Mouse (Mus musculus) liver, adult 2 months (tissue): ENCODE results near the gene Cpne9. TPM values are rescaled to one million over a fixed set of nuclear protein-coding genes. Genes with fewer than 3 reads are reported as not detected.
A peak's percentile ranks its signal among the peaks of the same experiment; 100 is the strongest.

Experiments used
- DNase-seq: peaks from one replicate; pipeline ENCODE4 v3.0.0-alpha.2; 2011; ENCODE audit warnings: low read depth, low spot score; ENCODE audit errors: extremely low read depth
- H3K27ac ChIP-seq: fragments of 200-500 bp; replicated peaks from 2 replicates; pipeline ENCODE4 v1.5.1; 2012; ENCODE audit warnings: low read depth, mild to moderate bottlenecking, control low read depth, inconsistent platforms, low read length; ENCODE audit not compliant: insufficient read depth
- H3K27me3 ChIP-seq: fragments of 200-500 bp; 2 replicates; pipeline ENCODE4 v1.6.1; 2012; ENCODE audit warnings: mild to moderate bottlenecking, moderate library complexity, low read length, inconsistent platforms; ENCODE audit not compliant: control insufficient read depth, insufficient read depth
- H3K36me3 ChIP-seq: fragments of 200-500 bp; 2 replicates; pipeline ENCODE4 v1.6.1; 2012; ENCODE audit warnings: low read length, inconsistent platforms; ENCODE audit not compliant: control insufficient read depth, insufficient read depth
- H3K4me1 ChIP-seq: fragments of 200-500 bp; 2 replicates; pipeline ENCODE4 v1.6.1; 2011; ENCODE audit warnings: low read length; ENCODE audit not compliant: control insufficient read depth, insufficient read depth
- H3K4me3 ChIP-seq: fragments of 200-500 bp; 2 replicates; pipeline ENCODE4 v1.5.1; 2011; ENCODE audit warnings: low read depth, mild to moderate bottlenecking, control low read depth, low read length, moderate library complexity; ENCODE audit not compliant: insufficient read depth
- H3K79me2 ChIP-seq: fragments of 200-500 bp; 2 replicates; pipeline ENCODE4 v1.6.1; 2012; ENCODE audit warnings: inconsistent platforms, mild to moderate bottlenecking, low read length, moderate library complexity; ENCODE audit not compliant: control insufficient read depth, insufficient read depth
- H3K9ac ChIP-seq: fragments of 200-500 bp; 2 replicates; pipeline ENCODE4 v1.6.1; 2012; ENCODE audit warnings: low read depth, mild to moderate bottlenecking, control low read depth, inconsistent platforms, low read length
- CTCF ChIP-seq: fragments of 200-500 bp; IDR thresholded peaks from 2 replicates; pipeline ENCODE4 v1.5.1; 2011; ENCODE audit warnings: low read depth, low read length, control low read depth
- POLR2A ChIP-seq: fragments of 200-500 bp; IDR thresholded peaks from 2 replicates; pipeline ENCODE4 v1.6.1; 2011; ENCODE audit warnings: low read length, control low read depth; ENCODE audit not compliant: insufficient read depth; ENCODE audit errors: extremely low read depth
- WGBS: fragments of 180-500 bp; shearing (Covaris S2); methylation state at CpG from one replicate; pipeline ENCODE4 v1.1.7; 2018; 5-methylcytosine and 5-hydroxymethylcytosine counted together
- polyA plus RNA-seq: library from polyadenylated mRNA; depleted of rRNA; stranded (reverse); fragments of >200 nt; gene quantifications from 2 replicates; pipeline ENCODE4 v1.2.3, GENCODE M21; 2012
- total RNA-seq: library from RNA; depleted of rRNA; stranded (reverse); fragments of >200 nt; gene quantifications from 2 replicates; pipeline ENCODE4 v1.2.3, GENCODE M21; 2014

Cpne9 gene
- total and polyA plus RNA-seq, 2 experiments = not detected

DNA sequence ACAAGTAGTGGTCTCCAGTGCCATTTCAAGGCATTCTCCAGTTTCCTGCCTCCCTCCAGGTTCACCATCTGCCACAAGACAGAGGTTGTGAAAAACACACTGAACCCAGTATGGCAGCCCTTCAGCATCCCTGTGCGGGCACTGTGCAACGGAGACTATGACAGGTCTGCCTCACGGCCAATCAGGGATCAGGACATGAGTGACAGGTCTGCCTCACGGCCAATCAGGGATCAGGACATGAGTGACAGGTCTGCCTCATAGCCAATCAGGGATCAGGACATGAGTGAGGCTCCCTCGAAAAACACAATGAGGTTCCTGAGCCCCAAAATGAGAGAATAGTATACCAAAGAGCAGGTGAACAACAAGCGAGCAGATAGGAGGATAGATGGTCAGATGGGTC, 8.2 kb downstream of the Cpne9 start:
- Histone ChIP-seq H3K4me1 (no peaks in the 10 kb centered on the region), H3K79me2 (no peaks in the 10 kb centered on the region), H3K9ac (no peak overlapping the region), H3K27ac (no peak overlapping the region), H3K36me3 (no peaks in the 10 kb centered on the region), H3K27me3 (no peaks in the 10 kb centered on the region), H3K4me3 (no peak overlapping the region)
- WGBS = 68% methylated on average over 6 of the region's 6 CpGs
- DNase-seq = no peak
- TF ChIP-seq CTCF (no peak), POLR2A (no peak)

- DNase-seq = no peak
- Histone ChIP-seq H3K4me3 (no peak overlapping the region), H3K36me3 (no peaks in the 10 kb centered on the region), H3K9ac (no peak overlapping the region), H3K27ac (no peak overlapping the region), H3K27me3 (no peaks in the 10 kb centered on the region), H3K79me2 (no peaks in the 10 kb centered on the region), H3K4me1 (no peaks in the 10 kb centered on the region)
- TF ChIP-seq CTCF (no peak), POLR2A (no peak)
- WGBS = 66% methylated on average over 5 of the region's 5 CpGs
Observed at GRCm38 (mm10) chr6:113292938-113293337, 10.8 kb downstream of the Cpne9 start.

DNA sequence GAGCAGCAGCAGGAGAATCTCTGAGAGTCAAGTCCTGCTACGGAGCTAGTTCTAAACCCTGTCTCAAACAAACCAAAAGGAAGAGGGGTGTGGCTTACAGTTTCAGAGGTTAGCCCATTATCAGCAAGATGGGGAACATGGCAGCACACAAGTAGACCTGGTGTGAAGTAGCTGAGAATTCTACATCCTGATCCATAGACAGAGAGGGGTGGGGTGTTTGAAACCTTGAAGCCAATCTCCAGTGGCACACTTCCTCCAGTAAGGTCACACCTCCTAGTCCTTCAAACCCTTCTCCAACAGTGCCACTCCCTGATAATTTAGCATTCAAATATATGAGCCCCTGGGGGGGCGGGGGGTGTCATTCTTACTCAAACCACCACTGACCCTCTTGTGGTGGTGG, 13.9 kb downstream of the Cpne9 start:
- no peaks in the 10 kb centered on the region for H3K36me3 ChIP-seq
- no peak overlapping the region for H3K9ac ChIP-seq
- no peak overlapping the region for H3K4me3 ChIP-seq
- no peak for TF ChIP-seq CTCF
- DNase-seq = no peak
- H3K27ac ChIP-seq = no peak overlapping the region
- H3K79me2 ChIP-seq = no peaks in the 10 kb centered on the region
- no peaks in the 10 kb centered on the region for H3K4me1 ChIP-seq
- 90% methylated on average over 2 of the region's 2 CpGs for WGBS
- no peaks in the 10 kb centered on the region for H3K27me3 ChIP-seq

DNA sequence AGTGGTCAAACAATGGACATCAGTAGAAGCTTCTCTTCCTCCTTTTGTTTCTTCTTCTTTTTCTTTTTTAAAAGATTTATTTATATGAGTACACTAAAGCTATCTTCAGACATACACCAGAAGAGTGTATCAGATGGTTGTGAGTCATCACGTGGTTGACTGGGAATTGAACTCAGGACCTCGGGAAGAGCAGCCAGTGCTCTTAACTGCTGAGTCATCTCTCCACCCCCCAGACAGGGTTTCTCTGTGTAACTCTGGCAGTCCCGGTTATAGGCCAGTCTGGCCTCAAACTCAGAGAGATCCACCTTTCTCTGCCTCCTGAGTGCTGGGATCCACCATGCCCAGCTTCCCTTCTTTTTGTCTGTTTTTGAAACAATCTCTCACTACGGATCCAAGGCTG, 14.5 kb downstream of the Cpne9 start:
- Histone ChIP-seq H3K27me3 (no peaks in the 10 kb centered on the region), H3K27ac (no peak overlapping the region), H3K4me3 (no peak overlapping the region), H3K36me3 (no peaks in the 10 kb centered on the region), H3K9ac (no peak overlapping the region), H3K79me2 (no peaks in the 10 kb centered on the region), H3K4me1 (no peaks in the 10 kb centered on the region)
- TF ChIP-seq CTCF (no peak), POLR2A (no peak)
- no peak for DNase-seq
- 62% methylated on average over 4 of the region's 4 CpGs for WGBS

DNA sequence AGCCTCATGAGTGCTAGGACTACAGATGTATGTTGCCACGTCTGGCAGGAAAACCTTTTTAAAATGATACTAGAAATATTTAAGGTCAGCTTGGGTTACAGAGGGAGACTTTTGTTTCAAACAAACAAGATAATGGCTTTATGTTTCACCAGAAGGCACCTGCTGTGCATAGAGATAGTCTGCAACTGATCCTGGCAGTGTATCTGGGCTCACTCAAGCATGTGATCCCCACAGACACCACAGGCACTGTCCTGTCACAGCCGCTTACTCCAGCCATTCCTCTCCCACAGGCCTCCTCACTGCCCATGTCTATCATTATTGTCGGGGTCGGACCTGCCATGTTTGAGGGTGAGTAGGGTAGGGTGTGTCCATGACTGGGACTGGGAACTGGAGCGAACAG, 19.2 kb downstream of the Cpne9 start:
- no peaks in the 10 kb centered on the region for H3K27me3 ChIP-seq
- no peak overlapping the region for H3K4me3 ChIP-seq
- DNase-seq = no peak
- H3K79me2 ChIP-seq = no peaks in the 10 kb centered on the region
- no peaks in the 10 kb centered on the region for H3K4me1 ChIP-seq
- no peak overlapping the region for H3K9ac ChIP-seq
- H3K27ac ChIP-seq = no peak overlapping the region
- WGBS = 85% methylated on average over 5 of the region's 5 CpGs
- H3K36me3 ChIP-seq = no peaks in the 10 kb centered on the region
- TF ChIP-seq CTCF (no peak), POLR2A (no peak)

- no peak overlapping the region for H3K27ac ChIP-seq
- WGBS = 21% methylated on average over 3 of the region's 3 CpGs
- TF ChIP-seq CTCF (peak; percentile 50), POLR2A (no peak)
- 0 out of 2 replicates have a peak, but pooled peaks cover 3% of the 10 kb centered on the region for H3K79me2 ChIP-seq
- no peak overlapping the region for H3K9ac ChIP-seq
- no peak overlapping the region for H3K4me3 ChIP-seq
- H3K36me3 ChIP-seq = no peaks in the 10 kb centered on the region
- no peaks in the 10 kb centered on the region for H3K4me1 ChIP-seq
- peak; percentile 45 for DNase-seq
- no peaks in the 10 kb centered on the region for H3K27me3 ChIP-seq
Observed at GRCm38 (mm10) chr6:113302258-113302657, 20.2 kb downstream of the Cpne9 start.
